Mouse (Mus musculus) liver, embryonic 14.5 days (tissue): ENCODE data around the gene Tyw1.

Experiments used
- CTCF ChIP-seq: IDR thresholded peaks from 2 replicates; pipeline ENCODE4 v1.5.1; 2016; ENCODE audit warnings: antibody characterized with exemption, low read depth, control low read depth
- EP300 ChIP-seq: IDR thresholded peaks from 2 replicates; pipeline ENCODE4 v1.6.1; 2016; ENCODE audit warnings: antibody characterized with exemption, low read depth

DNA sequence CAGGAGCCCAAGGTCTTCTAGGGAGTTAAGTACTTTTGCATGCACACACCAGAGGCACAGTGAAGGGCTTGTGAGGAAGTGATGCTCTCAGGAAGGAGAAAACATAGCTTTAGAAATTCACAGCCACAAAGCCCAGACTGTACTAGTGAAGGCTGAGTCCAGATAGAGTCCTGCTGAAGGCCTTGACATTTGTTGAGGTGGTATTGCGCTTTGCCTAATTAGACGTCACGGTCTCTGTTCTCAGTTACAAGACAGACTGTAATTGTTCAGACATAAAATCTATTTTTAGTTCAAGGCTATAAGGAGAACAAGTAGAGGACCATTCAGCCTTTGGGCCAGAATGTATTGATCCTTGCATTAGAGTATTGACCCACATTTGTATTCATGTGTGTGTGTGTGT, 58.1 kb downstream of the Tyw1 start:
- no peak for TF ChIP-seq CTCF
- no peak for TF ChIP-seq EP300
